Mouse (Mus musculus) urinary bladder, postnatal 4 days (tissue): ENCODE data around the gene Gm49450.
A peak's percentile ranks its signal among the peaks of the same experiment; 100 is the strongest.
"Not testable (repeated sequence)": the region's sequence is repeated elsewhere in the genome, so short reads cannot be mapped to it uniquely, and the experiment has no call there.

Experiments
- DNase-seq, 2 experiments: peaks; one replicate each; pipeline ENCODE4 v3.0.0; 2021 to 2022; ENCODE audit warnings: low spot score in 2 of 2

The Gm49450 gene

GRCm38 (mm10) chr15:98923031-98923537 is 30.3 kb downstream of the Gm49450 start:
- no peak for DNase-seq

- no peak for DNase-seq
These were observed 30.8 kb downstream of the Gm49450 start for GRCm38 (mm10) chr15:98922581-98922980.

- DNase-seq, result no peak
These were observed 31.8 kb downstream of the Gm49450 start for GRCm38 (mm10) chr15:98921510-98921909.

- not testable (repeated sequence) for DNase-seq
These were observed 34.9 kb downstream of the Gm49450 start for GRCm38 (mm10) chr15:98918499-98918895.

GRCm38 (mm10) chr15:98917538-98918498 is 35.5 kb downstream of the Gm49450 start, which contains the start of gene Lmbr1l:
Gene Lmbr1l (minus strand): TSS chr15:98918231.
- peak; percentile 99 for DNase-seq

- no peak for DNase-seq
These were observed 36.3 kb downstream of the Gm49450 start for GRCm38 (mm10) chr15:98917091-98917490.

GRCm38 (mm10) chr15:98916016-98916415 is 37.3 kb downstream of the Gm49450 start:
- DNase-seq, result no peak

- no peak for DNase-seq
These were observed 38.4 kb downstream of the Gm49450 start for GRCm38 (mm10) chr15:98914903-98915302.

GRCm38 (mm10) chr15:98904692-98905091 is 48.7 kb downstream of the Gm49450 start:
- no peak for DNase-seq

GRCm38 (mm10) chr15:98902600-98902999 is 50.8 kb downstream of the Gm49450 start:
- DNase-seq, result no peak

- DNase-seq, result no peak
These were observed 51.8 kb downstream of the Gm49450 start for GRCm38 (mm10) chr15:98901530-98901929.

- no peak for DNase-seq
These were observed 55.2 kb downstream of the Gm49450 start, which contains the start of gene Dhh for GRCm38 (mm10) chr15:98897928-98898800. Gene Dhh (minus strand): TSS chr15:98898540.

GRCm38 (mm10) chr15:98897495-98897894 is 55.9 kb downstream of the Gm49450 start:
- no peak for DNase-seq

- peak in 1 of 2 experiments; percentile 47 for DNase-seq
These were observed 57.4 kb downstream of the Gm49450 start for GRCm38 (mm10) chr15:98895635-98896589.

- DNase-seq, result no peak
These were observed 58.4 kb downstream of the Gm49450 start for GRCm38 (mm10) chr15:98894746-98895634.

- DNase-seq, result no peak
These were observed 59.2 kb downstream of the Gm49450 start, which contains the start of gene Rhebl1 for GRCm38 (mm10) chr15:98893940-98894745. Gene Rhebl1 (minus strand): TSS chr15:98894540.

GRCm38 (mm10) chr15:98893036-98893435 is 60.3 kb downstream of the Gm49450 start:
- no peak for DNase-seq

- peak in 1 of 2 experiments; percentile 47 for DNase-seq
These were observed 61.3 kb downstream of the Gm49450 start for GRCm38 (mm10) chr15:98891907-98892606.
